1 mouse cellular context compared by ENCODE assay signal in genomic region chr16:31918248-31918724, GRCm38 (mm10).
TF ChIP-seq lines count a peak whose summit lies in the region.

No protein-coding gene starts in this region.

TF ChIP-seq in C2C12, 6 proteins besides CTCF, POLR2A, EP300 and RAD21:
- TF ChIP-seq USF1 (IDR thresholded peaks at IDR 0.05; ENCODE audit: low read depth) (no peak), MYOG (IDR thresholded peaks at IDR 0.05; ENCODE audit: control insufficient read depth, extremely low read depth, insufficient read length) (no peak), FOSL1 (IDR thresholded peaks at IDR 0.05; ENCODE audit: insufficient read depth, low read length, poor library complexity, severe bottlenecking) (no peak), MAX (IDR thresholded peaks at IDR 0.05) (no peak), CEBPB (IDR thresholded peaks at IDR 0.05; ENCODE audit: low read depth) (no peak), MYOD1 (IDR thresholded peaks at IDR 0.05; ENCODE audit: control insufficient read depth, insufficient read length, low read depth) (no peak)
TF ChIP-seq in C2C12: peak in this region for 0.
